Mouse (Mus musculus) hindbrain, embryonic 16.5 days (tissue): ENCODE measurements around the gene Cst7. TPM values are rescaled to one million over a fixed set of nuclear protein-coding genes. Genes with fewer than 3 reads are reported as not detected.
A peak's percentile ranks its signal among the peaks of the same experiment; 100 is the strongest.

Experiments used
- ATAC-seq: fragments of 200-750 bp; cut with Nextera tagmentation; 2 replicates; pipeline ENCODE4 v1.8.0; 2017; ENCODE audit warnings: moderate TSS enrichment, moderate library complexity
- H3K27ac ChIP-seq: fragments of 300-500 bp; sonication (generic); 2 replicates; pipeline ENCODE4 v1.5.1; 2014; ENCODE audit warnings: low read depth, mild to moderate bottlenecking, control low read depth, low read length, moderate library complexity
- H3K27me3 ChIP-seq: fragments of 300-500 bp; sonication (generic); replicated peaks from 2 replicates; pipeline ENCODE4 v1.6.1; 2014; ENCODE audit warnings: low read length; ENCODE audit not compliant: control insufficient read depth, insufficient read depth
- H3K36me3 ChIP-seq: fragments of 300-500 bp; sonication (generic); 2 replicates; pipeline ENCODE4 v1.6.1; 2014; ENCODE audit warnings: mild to moderate bottlenecking, low read length, moderate library complexity, mixed read lengths; ENCODE audit not compliant: control insufficient read depth, insufficient read depth
- H3K4me1 ChIP-seq: fragments of 300-500 bp; sonication (generic); 2 replicates; pipeline ENCODE4 v1.6.1; 2014; ENCODE audit warnings: low read depth, low read length; ENCODE audit not compliant: control insufficient read depth, insufficient read depth
- H3K4me2 ChIP-seq: fragments of 300-500 bp; sonication (generic); 2 replicates; pipeline ENCODE4 v1.6.1; 2014; ENCODE audit warnings: mild to moderate bottlenecking, low read length, control low read depth, moderate library complexity
- H3K4me3 ChIP-seq: fragments of 300-500 bp; sonication (generic); 2 replicates; pipeline ENCODE4 v1.5.1; 2014; ENCODE audit warnings: mild to moderate bottlenecking, low read length, control low read depth, moderate library complexity
- H3K9ac ChIP-seq: fragments of 300-500 bp; sonication (generic); 2 replicates; pipeline ENCODE4 v1.6.1; 2014; ENCODE audit warnings: low read depth, mild to moderate bottlenecking, control low read depth, low read length, moderate library complexity
- H3K9me3 ChIP-seq: fragments of 300-500 bp; sonication (generic); 2 replicates; pipeline ENCODE4 v1.6.1; 2014; ENCODE audit warnings: mild to moderate bottlenecking, low read length, moderate library complexity; ENCODE audit not compliant: control insufficient read depth
- WGBS: fragments of 180-500 bp; shearing (Covaris S2); extraction: QIAGEN DNeasy Blood & Tissue Kit; methylation state at CpG from one replicate; pipeline ENCODE4 v1.1.7; 2014; 5-methylcytosine and 5-hydroxymethylcytosine counted together
- polyA plus RNA-seq: library from polyadenylated mRNA; unstranded; fragments of >200 nt; fragmentation: Nextera tagmentation; extraction: Ambion mirVana; gene quantifications from 2 replicates; pipeline ENCODE4 v1.2.1, GENCODE M21; 2015

The Cst7 gene
- polyA plus RNA-seq, 1 experiment from 2014 or later: 0.41 TPM

DNA sequence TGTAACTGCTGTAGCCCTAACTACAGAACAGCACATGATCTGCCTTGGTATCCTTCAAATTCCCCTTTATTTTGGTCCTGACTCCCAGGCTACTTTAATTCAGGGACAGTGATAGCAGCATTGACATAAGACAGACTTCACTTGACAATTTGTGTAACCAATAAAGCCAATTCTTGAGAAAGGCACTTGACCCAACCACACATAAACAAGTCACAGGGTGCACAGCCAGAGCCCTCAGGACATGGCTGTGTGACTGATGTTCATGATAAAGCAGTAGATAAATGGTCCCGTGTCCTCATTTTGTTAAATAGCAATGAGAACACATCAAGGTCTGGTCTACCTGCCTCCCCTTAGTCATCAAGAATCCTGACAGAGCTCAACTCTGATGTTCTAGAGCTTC, 9.4 kb downstream of the Cst7 start:
- Histone ChIP-seq H3K36me3 (peaks cover 14% of the 10 kb centered on the region), H3K9me3 (no peaks in the 10 kb centered on the region), H3K4me2 (no peak overlapping the region), H3K27me3 (no peaks in the 10 kb centered on the region), H3K9ac (no peak overlapping the region), H3K4me3 (no peak overlapping the region), H3K27ac (no peak overlapping the region), H3K4me1 (no peaks in the 10 kb centered on the region)
- 100% methylated on average over 1 of the region's 1 CpGs for WGBS
- no peak for ATAC-seq

DNA sequence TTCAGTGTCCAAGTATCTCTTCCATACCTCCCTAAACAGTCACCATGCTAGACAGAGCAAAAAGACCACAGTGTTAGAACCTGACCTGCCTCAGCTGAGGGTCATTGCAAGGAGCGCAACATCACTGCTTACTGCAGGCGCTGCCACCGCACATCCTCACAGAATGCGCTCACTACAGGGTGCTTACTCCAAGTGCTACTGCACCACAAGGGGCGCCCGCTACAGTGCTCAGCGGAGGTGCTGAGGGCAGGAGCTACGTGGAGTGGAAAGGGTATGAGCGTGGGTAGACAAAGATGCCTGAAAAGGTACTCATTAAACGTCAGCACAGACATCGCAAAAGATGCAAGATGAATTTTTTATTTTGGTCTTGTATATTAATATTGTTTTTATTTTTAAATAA, 18.9 kb downstream of the Cst7 start:
- no peak overlapping the region for H3K27ac ChIP-seq
- no peak overlapping the region for H3K9ac ChIP-seq
- 73% methylated on average over 11 of the region's 11 CpGs for WGBS
- ATAC-seq: no peak
- H3K4me3 ChIP-seq: no peak overlapping the region
- no peak overlapping the region for H3K4me2 ChIP-seq
- no peaks in the 10 kb centered on the region for H3K27me3 ChIP-seq
- no peaks in the 10 kb centered on the region for H3K4me1 ChIP-seq
- H3K36me3 ChIP-seq: peaks cover 37% of the 10 kb centered on the region
- H3K9me3 ChIP-seq: no peaks in the 10 kb centered on the region

DNA sequence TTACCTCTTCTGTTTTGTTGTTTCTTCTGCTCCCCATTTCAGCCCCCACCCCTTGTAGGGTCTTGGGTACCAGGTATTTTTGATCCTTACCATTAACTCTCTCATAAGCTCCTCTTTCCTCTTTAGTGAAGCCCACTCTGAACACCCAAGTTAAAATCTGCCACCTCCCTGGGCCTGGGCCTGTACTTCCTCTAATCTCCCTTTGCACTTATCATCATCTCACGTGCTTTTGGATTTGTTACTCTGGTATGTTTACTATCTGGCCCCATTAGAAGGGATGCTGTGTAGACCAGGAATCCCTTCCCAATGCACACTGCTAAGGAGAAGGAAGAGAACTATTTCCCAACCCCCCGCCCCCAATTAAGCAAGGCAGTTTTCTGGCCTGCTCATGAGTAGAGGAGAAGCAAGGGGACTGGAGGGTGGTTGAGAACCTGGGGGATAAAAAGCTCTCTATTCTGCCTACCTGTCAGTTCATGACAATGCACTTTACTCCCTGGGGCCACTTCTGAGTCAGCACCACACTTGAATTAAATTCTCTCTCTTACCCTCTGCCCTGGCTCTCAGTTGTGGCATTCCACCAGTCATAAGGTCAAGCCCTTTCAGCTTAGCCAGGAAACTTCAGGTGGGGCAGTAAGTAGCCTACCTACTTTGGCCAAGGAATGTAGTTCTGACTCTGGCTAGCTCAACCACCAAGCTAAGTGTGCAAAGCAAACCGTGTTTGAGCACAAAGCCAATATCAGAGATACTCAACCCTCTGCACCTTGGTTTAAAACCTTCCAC, 25.4 kb downstream of the Cst7 start:
- H3K4me3 ChIP-seq: no peak overlapping the region
- WGBS: 95% methylated on average over 3 of the region's 3 CpGs
- ATAC-seq: no peak
- no peaks in the 10 kb centered on the region for H3K9me3 ChIP-seq
- H3K4me1 ChIP-seq: no peaks in the 10 kb centered on the region
- no peaks in the 10 kb centered on the region for H3K27me3 ChIP-seq
- H3K4me2 ChIP-seq: no peak overlapping the region
- H3K9ac ChIP-seq: no peak overlapping the region
- no peak overlapping the region for H3K27ac ChIP-seq
- peaks cover 4% of the 10 kb centered on the region for H3K36me3 ChIP-seq

- no peak overlapping the region for H3K9ac ChIP-seq
- no peaks in the 10 kb centered on the region for H3K4me1 ChIP-seq
- no peaks in the 10 kb centered on the region for H3K27me3 ChIP-seq
- WGBS: 93% methylated on average over 2 of the region's 2 CpGs
- no peak overlapping the region for H3K27ac ChIP-seq
- H3K4me2 ChIP-seq: no peak overlapping the region
- H3K9me3 ChIP-seq: no peaks in the 10 kb centered on the region
- no peak for ATAC-seq
- H3K36me3 ChIP-seq: no peaks in the 10 kb centered on the region
- H3K4me3 ChIP-seq: no peak overlapping the region
Measured at GRCm38 (mm10) chr2:150600263-150600662, 30.0 kb downstream of the Cst7 start.

DNA sequence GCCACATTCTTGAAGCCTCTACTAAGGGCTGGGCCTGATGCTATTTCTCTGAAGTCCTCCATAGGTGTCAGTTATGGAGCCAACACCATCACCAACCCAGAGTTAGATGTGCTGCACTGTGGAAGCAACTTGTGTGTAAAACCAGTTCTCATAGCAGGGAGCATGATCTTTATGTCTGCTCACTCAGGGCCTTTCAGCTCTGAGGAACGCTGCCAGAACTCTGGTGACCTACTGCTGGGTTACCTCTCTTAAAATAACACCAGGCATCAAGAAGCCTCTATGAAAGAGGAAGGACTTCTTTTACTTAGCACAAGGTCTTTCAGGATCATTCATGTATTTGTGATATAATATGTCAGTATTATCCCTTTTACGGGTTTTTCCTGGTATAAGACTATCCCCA, 32.0 kb downstream of the Cst7 start:
- WGBS: 88% methylated on average over 2 of the region's 2 CpGs
- Histone ChIP-seq H3K4me2 (no peak overlapping the region), H3K9ac (no peak overlapping the region), H3K9me3 (no peaks in the 10 kb centered on the region), H3K4me1 (peaks cover 2% of the 10 kb centered on the region), H3K27me3 (no peaks in the 10 kb centered on the region), H3K4me3 (no peak overlapping the region), H3K27ac (no peak overlapping the region), H3K36me3 (no peaks in the 10 kb centered on the region)
- no peak for ATAC-seq

DNA sequence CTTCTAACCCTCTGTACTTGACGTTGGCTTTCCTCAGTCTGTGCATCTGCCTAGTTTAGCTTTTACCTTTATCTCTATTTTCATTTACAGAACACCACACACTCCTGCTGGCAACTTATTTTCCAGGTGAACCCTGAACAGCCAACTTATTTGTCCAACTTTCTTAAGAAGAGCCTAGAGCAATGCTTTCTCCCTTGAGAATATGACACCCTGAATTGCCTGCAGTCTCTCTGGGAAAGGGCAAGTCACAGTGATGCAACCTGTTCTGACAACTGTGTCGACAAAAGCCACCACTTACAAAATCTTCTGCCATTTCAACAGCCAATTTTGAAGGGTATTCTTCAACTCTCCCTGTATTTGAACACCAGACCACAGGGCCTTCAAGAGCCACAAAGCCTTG, 34.6 kb downstream of the Cst7 start:
- Histone ChIP-seq H3K9ac (no peak overlapping the region), H3K4me1 (peaks cover 12% of the 10 kb centered on the region), H3K4me2 (no peak overlapping the region), H3K4me3 (no peak overlapping the region), H3K36me3 (no peaks in the 10 kb centered on the region), H3K27me3 (no peaks in the 10 kb centered on the region), H3K27ac (no peak overlapping the region), H3K9me3 (no peaks in the 10 kb centered on the region)
- 95% methylated on average over 2 of the region's 2 CpGs for WGBS
- no peak for ATAC-seq

DNA sequence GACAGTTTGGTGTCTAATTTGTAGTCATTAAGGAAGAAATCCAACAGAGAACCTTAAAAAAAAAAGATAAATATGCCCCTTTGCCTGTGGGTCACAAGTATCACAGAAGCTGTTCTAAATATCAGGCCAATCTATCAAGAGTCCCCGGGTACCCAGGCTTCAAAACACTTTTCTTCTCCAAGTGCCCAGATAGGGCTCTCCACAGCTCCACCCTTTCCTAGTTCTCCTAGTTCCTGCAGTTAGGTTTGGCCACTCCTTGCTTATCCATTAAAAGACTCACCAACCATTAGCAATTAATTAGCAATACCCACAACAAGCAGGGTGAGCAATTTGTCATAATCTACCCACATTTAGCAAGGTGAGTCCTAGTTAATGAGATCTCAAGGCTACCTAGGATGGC, 36.9 kb downstream of the Cst7 start:
- H3K4me3 ChIP-seq: peak overlapping the region; percentile 99; the same call in 1 of the 2 replicates
- no peaks in the 10 kb centered on the region for H3K9me3 ChIP-seq
- H3K4me1 ChIP-seq: peaks cover 12% of the 10 kb centered on the region
- 63% methylated on average over 1 of the region's 1 CpGs for WGBS
- no peaks in the 10 kb centered on the region for H3K36me3 ChIP-seq
- H3K27ac ChIP-seq: no peak overlapping the region
- no peak overlapping the region for H3K9ac ChIP-seq
- ATAC-seq: no peak
- peak overlapping the region; percentile 74 for H3K4me2 ChIP-seq
- H3K27me3 ChIP-seq: no peaks in the 10 kb centered on the region

GRCm38 (mm10) chr2:150608087-150608799, 38.0 kb downstream of the Cst7 start, which contains the start of gene Apmap:
Gene Apmap (minus strand): TSS chr2:150608567.
- ATAC-seq: peak; percentile 98

GRCm38 (mm10) chr2:150608872-150609560, 38.8 kb downstream of the Cst7 start:
- Histone ChIP-seq H3K27me3 (no peaks in the 10 kb centered on the region), H3K4me3 (peak overlapping the region; percentile 99), H3K27ac (peak overlapping the region; percentile 66), H3K4me2 (peak overlapping the region; percentile 74), H3K9ac (peak overlapping the region; percentile 95), H3K4me1 (peaks cover 12% of the 10 kb centered on the region), H3K9me3 (no peaks in the 10 kb centered on the region), H3K36me3 (no peaks in the 10 kb centered on the region)
- peak; percentile 68 for ATAC-seq
- under 1% methylated on average over 10 of the region's 10 CpGs for WGBS

More at GRCm38 (mm10) chr2:150608087-150608799, 38.0 kb downstream of the Cst7 start, which contains the start of gene Apmap:
- Histone ChIP-seq H3K9me3 (no peaks in the 10 kb centered on the region), H3K36me3 (no peaks in the 10 kb centered on the region), H3K4me1 (peaks cover 12% of the 10 kb centered on the region), H3K4me2 (peak within 1 kb of the TSS; percentile 74), H3K27me3 (no peaks in the 10 kb centered on the region), H3K27ac (peak within 1 kb of the TSS; percentile 75), H3K4me3 (peak within 1 kb of the TSS; percentile 99), H3K9ac (peak within 1 kb of the TSS; percentile 95)
- WGBS: under 1% methylated on average over 42 of the region's 42 CpGs
